Mouse (Mus musculus): ENCODE data around the gene Tmem150b.

DNA sequence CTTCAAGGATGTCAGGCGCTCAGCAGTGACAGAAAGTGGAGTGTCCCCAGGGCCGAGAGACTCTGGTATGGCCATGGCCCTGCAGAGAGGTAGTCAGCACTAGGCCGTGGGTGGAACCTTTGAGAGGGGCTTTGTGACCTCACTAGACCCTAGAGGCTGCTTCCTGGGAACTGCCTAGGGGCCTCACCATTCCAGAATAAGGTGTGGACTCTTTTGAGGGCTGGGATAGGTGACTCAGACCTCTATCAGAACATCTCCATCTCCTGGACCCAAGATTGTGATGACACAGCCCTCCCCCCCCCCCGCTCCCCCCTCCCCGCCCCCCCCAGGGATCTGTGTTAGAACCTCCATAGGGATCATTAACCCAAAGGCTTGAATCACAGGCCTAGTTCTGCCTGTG, 46.2 kb upstream of the Tmem150b start, which contains the start of gene Fam71e2:
- TF ChIP-seq POLR2A (IDR thresholded peaks at IDR 0.05; ENCODE audit: low read depth, low read length) = no peak
- no peak for TF ChIP-seq CTCF (IDR thresholded peaks at IDR 0.05; ENCODE audit: extremely low read depth, insufficient read length, insufficient replicate concordance, low read depth, low read length)
